Mouse (Mus musculus): Measurements from ENCODE around the gene Pced1b. TPM values are rescaled to one million over a fixed set of nuclear protein-coding genes. Genes with fewer than 3 reads are reported as not detected.

Gene Pced1b
- polyA plus RNA-seq, 1 experiment from 2014 or later = 3.4 TPM

DNA sequence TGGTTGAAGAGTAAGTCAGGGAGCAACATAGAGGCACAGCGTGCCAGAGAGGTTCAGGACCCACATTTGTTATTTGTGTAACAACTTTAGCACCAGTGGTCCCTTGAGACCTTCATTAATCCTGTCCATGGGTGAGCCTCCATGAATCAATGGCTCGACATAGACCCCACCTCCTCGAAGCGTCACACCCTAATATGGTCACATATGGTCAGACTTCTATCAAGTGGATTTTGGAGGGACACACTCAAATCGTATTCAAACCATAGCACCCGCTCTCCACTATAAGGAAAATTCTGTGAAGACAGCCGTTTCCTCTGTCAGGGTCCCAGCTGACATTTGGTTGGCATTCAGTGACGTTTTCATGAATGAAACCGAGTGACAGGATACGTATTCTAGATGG lies 2.4 kb downstream of the Pced1b start:
- peaks cover 38% of the 10 kb centered on the region for H3K27me3 ChIP-seq (ENCODE audit: control insufficient read depth, insufficient read depth, low read depth, low read length)
- no peak overlapping the region for H3K27ac ChIP-seq (ENCODE audit: low read length)
- H3K4me1 ChIP-seq (ENCODE audit: control insufficient read depth, low read depth, low read length) = peaks cover 2% of the 10 kb centered on the region; the same call in 1 of the 2 replicates
- WGBS (ENCODE audit: insufficient replicate concordance) = 75% methylated on average over 10 of the region's 10 CpGs
- no peaks in the 10 kb centered on the region for H3K36me3 ChIP-seq (ENCODE audit: control insufficient read depth, insufficient read depth)
- ATAC-seq (ENCODE audit: low read depth) = no peak
- no peak overlapping the region for H3K4me2 ChIP-seq (ENCODE audit: low read depth, low read length)
- no peak overlapping the region for H3K4me3 ChIP-seq (ENCODE audit: low read depth, low read length)
- no peaks in the 10 kb centered on the region for H3K9me3 ChIP-seq (replicated peaks; ENCODE audit: control insufficient read depth, low read length)
- H3K9ac ChIP-seq (ENCODE audit: low read depth, low read length) = no peak overlapping the region

- Histone ChIP-seq H3K36me3 (ENCODE audit: control insufficient read depth, insufficient read depth) (no peaks in the 10 kb centered on the region), H3K27me3 (ENCODE audit: control insufficient read depth, insufficient read depth, low read depth, low read length) (peaks cover 7% of the 10 kb centered on the region), H3K9me3 (replicated peaks; ENCODE audit: control insufficient read depth, low read length) (no peaks in the 10 kb centered on the region), H3K4me1 (ENCODE audit: control insufficient read depth, low read depth, low read length) (no peaks in the 10 kb centered on the region), H3K27ac (ENCODE audit: low read length) (no peak overlapping the region), H3K9ac (ENCODE audit: low read depth, low read length) (no peak overlapping the region), H3K4me3 (ENCODE audit: low read depth, low read length) (no peak overlapping the region), H3K4me2 (ENCODE audit: low read depth, low read length) (no peak overlapping the region)
- WGBS (ENCODE audit: insufficient replicate concordance) = 59% methylated on average over 8 of the region's 8 CpGs
- ATAC-seq (ENCODE audit: low read depth) = no peak
These were observed 5.7 kb downstream of the Pced1b start for GRCm38 (mm10) chr15:97252493-97253034.

DNA sequence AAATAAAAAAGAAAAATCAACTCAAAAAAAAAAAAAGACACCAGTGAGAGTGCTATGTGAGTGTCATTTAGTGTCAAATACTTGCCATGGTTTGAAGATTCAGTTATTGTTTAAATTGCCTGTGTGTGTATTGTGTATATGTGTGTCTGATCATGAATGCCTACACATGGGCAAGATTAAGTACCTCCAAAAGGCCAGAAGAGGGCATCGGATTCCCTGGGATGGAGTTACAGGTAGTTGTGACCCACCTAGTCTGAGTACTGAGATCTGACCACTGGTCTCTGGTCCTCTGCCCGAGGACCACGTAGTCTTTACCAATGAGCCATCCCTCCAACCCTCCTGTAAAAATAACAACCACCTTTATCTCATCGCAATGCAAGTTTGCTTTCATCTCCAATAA lies 7.5 kb downstream of the Pced1b start:
- Histone ChIP-seq H3K27ac (ENCODE audit: low read length) (no peak overlapping the region), H3K4me3 (ENCODE audit: low read depth, low read length) (no peak overlapping the region), H3K4me2 (ENCODE audit: low read depth, low read length) (no peak overlapping the region), H3K9me3 (replicated peaks; ENCODE audit: control insufficient read depth, low read length) (no peaks in the 10 kb centered on the region), H3K4me1 (ENCODE audit: control insufficient read depth, low read depth, low read length) (no peaks in the 10 kb centered on the region), H3K9ac (ENCODE audit: low read depth, low read length) (no peak overlapping the region), H3K27me3 (ENCODE audit: control insufficient read depth, insufficient read depth, low read depth, low read length) (no peaks in the 10 kb centered on the region), H3K36me3 (ENCODE audit: control insufficient read depth, insufficient read depth) (no peaks in the 10 kb centered on the region)
- ATAC-seq (ENCODE audit: low read depth) = no peak
- 79% methylated on average over 4 of the region's 4 CpGs for WGBS (ENCODE audit: insufficient replicate concordance)

DNA sequence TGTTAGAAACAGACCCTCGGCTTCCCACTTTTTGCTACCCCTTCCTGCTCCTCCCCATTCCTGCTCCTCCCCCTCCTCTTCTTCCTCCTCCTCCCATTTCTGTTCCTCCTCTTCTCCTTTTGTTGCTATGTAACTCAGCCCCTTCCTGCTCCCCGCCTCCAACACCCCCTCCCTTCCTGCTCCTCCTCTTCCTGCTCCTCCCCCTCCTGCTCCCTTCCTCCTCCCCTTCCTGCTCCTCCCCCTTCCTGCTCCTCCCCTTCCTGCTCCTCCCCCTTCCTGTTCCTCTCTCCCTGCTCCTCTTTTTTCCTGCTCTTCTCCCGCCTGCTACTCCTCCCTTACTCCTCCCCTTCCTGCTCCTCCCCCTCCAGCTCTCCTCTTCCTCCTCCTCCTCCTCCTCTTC lies 8.9 kb downstream of the Pced1b start:
- Histone ChIP-seq H3K9ac (ENCODE audit: low read depth, low read length) (no peak overlapping the region), H3K9me3 (replicated peaks; ENCODE audit: control insufficient read depth, low read length) (no peaks in the 10 kb centered on the region), H3K4me3 (ENCODE audit: low read depth, low read length) (no peak overlapping the region), H3K4me2 (ENCODE audit: low read depth, low read length) (no peak overlapping the region), H3K36me3 (ENCODE audit: control insufficient read depth, insufficient read depth) (no peaks in the 10 kb centered on the region), H3K27ac (ENCODE audit: low read length) (no peak overlapping the region), H3K4me1 (ENCODE audit: control insufficient read depth, low read depth, low read length) (no peaks in the 10 kb centered on the region), H3K27me3 (ENCODE audit: control insufficient read depth, insufficient read depth, low read depth, low read length) (no peaks in the 10 kb centered on the region)
- WGBS (ENCODE audit: insufficient replicate concordance) = 64% methylated on average over 3 of the region's 3 CpGs
- no peak for ATAC-seq (ENCODE audit: low read depth)

DNA sequence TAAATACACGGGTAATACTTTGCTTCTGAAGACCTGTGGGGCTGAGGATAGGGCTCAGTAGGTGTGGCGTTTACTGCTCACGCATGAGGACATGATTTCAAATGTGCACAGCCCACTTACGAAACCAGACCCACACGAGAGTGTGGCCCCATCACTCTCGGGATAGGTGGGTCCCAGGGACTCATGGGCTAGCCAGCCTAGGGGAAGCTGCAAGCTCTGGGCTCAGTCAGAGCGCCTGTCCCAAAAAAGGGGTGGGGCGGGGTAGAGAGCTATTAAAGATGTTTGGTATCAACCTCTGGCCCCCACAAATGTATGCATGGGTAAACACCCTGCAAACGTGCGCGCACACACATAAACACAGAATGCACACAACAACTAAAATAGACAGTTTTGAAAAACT lies 9.5 kb downstream of the Pced1b start:
- H3K36me3 ChIP-seq (ENCODE audit: control insufficient read depth, insufficient read depth) = no peaks in the 10 kb centered on the region
- no peak for ATAC-seq (ENCODE audit: low read depth)
- H3K27ac ChIP-seq (ENCODE audit: low read length) = no peak overlapping the region
- H3K4me3 ChIP-seq (ENCODE audit: low read depth, low read length) = no peak overlapping the region
- WGBS (ENCODE audit: insufficient replicate concordance) = 75% methylated on average over 11 of the region's 11 CpGs
- no peak overlapping the region for H3K9ac ChIP-seq (ENCODE audit: low read depth, low read length)
- H3K27me3 ChIP-seq (ENCODE audit: control insufficient read depth, insufficient read depth, low read depth, low read length) = no peaks in the 10 kb centered on the region
- no peak overlapping the region for H3K4me2 ChIP-seq (ENCODE audit: low read depth, low read length)
- no peaks in the 10 kb centered on the region for H3K4me1 ChIP-seq (ENCODE audit: control insufficient read depth, low read depth, low read length)
- H3K9me3 ChIP-seq (replicated peaks; ENCODE audit: control insufficient read depth, low read length) = no peaks in the 10 kb centered on the region

- WGBS (ENCODE audit: insufficient replicate concordance) = 60% methylated on average over 8 of the region's 8 CpGs
- Histone ChIP-seq H3K27me3 (ENCODE audit: control insufficient read depth, insufficient read depth, low read depth, low read length) (no peaks in the 10 kb centered on the region), H3K4me3 (ENCODE audit: low read depth, low read length) (no peak overlapping the region), H3K9ac (ENCODE audit: low read depth, low read length) (no peak overlapping the region), H3K36me3 (ENCODE audit: control insufficient read depth, insufficient read depth) (no peaks in the 10 kb centered on the region), H3K4me2 (ENCODE audit: low read depth, low read length) (no peak overlapping the region), H3K4me1 (ENCODE audit: control insufficient read depth, low read depth, low read length) (no peaks in the 10 kb centered on the region), H3K9me3 (replicated peaks; ENCODE audit: control insufficient read depth, low read length) (no peaks in the 10 kb centered on the region), H3K27ac (ENCODE audit: low read length) (no peak overlapping the region)
- no peak for ATAC-seq (ENCODE audit: low read depth)
These were observed 10.4 kb downstream of the Pced1b start for GRCm38 (mm10) chr15:97257206-97257775.

GRCm38 (mm10) chr15:97258483-97259230 lies 11.8 kb downstream of the Pced1b start:
- no peak overlapping the region for H3K4me2 ChIP-seq (ENCODE audit: low read depth, low read length)
- H3K4me3 ChIP-seq (ENCODE audit: low read depth, low read length) = no peak overlapping the region
- no peaks in the 10 kb centered on the region for H3K9me3 ChIP-seq (replicated peaks; ENCODE audit: control insufficient read depth, low read length)
- 73% methylated on average over 17 of the region's 17 CpGs for WGBS (ENCODE audit: insufficient replicate concordance)
- H3K4me1 ChIP-seq (ENCODE audit: control insufficient read depth, low read depth, low read length) = no peaks in the 10 kb centered on the region
- no peak overlapping the region for H3K27ac ChIP-seq (ENCODE audit: low read length)
- ATAC-seq (ENCODE audit: low read depth) = no peak
- no peaks in the 10 kb centered on the region for H3K27me3 ChIP-seq (ENCODE audit: control insufficient read depth, insufficient read depth, low read depth, low read length)
- H3K9ac ChIP-seq (ENCODE audit: low read depth, low read length) = no peak overlapping the region
- no peaks in the 10 kb centered on the region for H3K36me3 ChIP-seq (ENCODE audit: control insufficient read depth, insufficient read depth)

GRCm38 (mm10) chr15:97259300-97259699 lies 12.4 kb downstream of the Pced1b start:
- Histone ChIP-seq H3K4me1 (ENCODE audit: control insufficient read depth, low read depth, low read length) (no peaks in the 10 kb centered on the region), H3K9me3 (replicated peaks; ENCODE audit: control insufficient read depth, low read length) (no peaks in the 10 kb centered on the region), H3K27me3 (ENCODE audit: control insufficient read depth, insufficient read depth, low read depth, low read length) (no peaks in the 10 kb centered on the region), H3K36me3 (ENCODE audit: control insufficient read depth, insufficient read depth) (no peaks in the 10 kb centered on the region), H3K9ac (ENCODE audit: low read depth, low read length) (no peak overlapping the region), H3K4me2 (ENCODE audit: low read depth, low read length) (no peak overlapping the region), H3K27ac (ENCODE audit: low read length) (no peak overlapping the region), H3K4me3 (ENCODE audit: low read depth, low read length) (no peak overlapping the region)
- WGBS (ENCODE audit: insufficient replicate concordance) = 75% methylated on average over 8 of the region's 8 CpGs
- ATAC-seq (ENCODE audit: low read depth) = no peak

GRCm38 (mm10) chr15:97259968-97260597 lies 13.2 kb downstream of the Pced1b start:
- no peak for ATAC-seq (ENCODE audit: low read depth)

More at GRCm38 (mm10) chr15:97259968-97260597, 13.2 kb downstream of the Pced1b start:
- H3K4me1 ChIP-seq (ENCODE audit: control insufficient read depth, low read depth, low read length) = no peaks in the 10 kb centered on the region
- H3K36me3 ChIP-seq (ENCODE audit: control insufficient read depth, insufficient read depth) = no peaks in the 10 kb centered on the region
- 45% methylated on average over 11 of the region's 11 CpGs for WGBS (ENCODE audit: insufficient replicate concordance)
- H3K4me3 ChIP-seq (ENCODE audit: low read depth, low read length) = no peak overlapping the region
- H3K27ac ChIP-seq (ENCODE audit: low read length) = no peak overlapping the region
- H3K27me3 ChIP-seq (ENCODE audit: control insufficient read depth, insufficient read depth, low read depth, low read length) = no peaks in the 10 kb centered on the region
- no peaks in the 10 kb centered on the region for H3K9me3 ChIP-seq (replicated peaks; ENCODE audit: control insufficient read depth, low read length)
- no peak overlapping the region for H3K9ac ChIP-seq (ENCODE audit: low read depth, low read length)
- H3K4me2 ChIP-seq (ENCODE audit: low read depth, low read length) = no peak overlapping the region

Data from liver, embryonic 16.5 days (tissue).